Mouse (Mus musculus): Measurements from ENCODE around the gene Vmn1r77. TPM values are rescaled to one million over a fixed set of nuclear protein-coding genes. Genes with fewer than 3 reads are reported as not detected.

The Vmn1r77 gene
- not detected for total RNA-seq (2023)

GRCm38 (mm10) chr7:12036452-12036851 is at the start of gene Vmn1r77:
TSS of gene Vmn1r77 (plus strand) at chr7:12036752.

Other genes starting within 250 kb of the Vmn1r77 start
- not detected for gene Vmn1r74, start 202.8 kb upstream of the Vmn1r77 start, total RNA-seq (2023)
- not detected for gene Vmn1r75, start 162.1 kb upstream of the Vmn1r77 start, total RNA-seq (2023)
- not detected for gene Vmn1r76, start 98.5 kb upstream of the Vmn1r77 start, total RNA-seq (2023)
- gene Vmn1r78, start 113.5 kb downstream of the Vmn1r77 start, total RNA-seq (2023), result not detected
- gene Vmn1r79, start 134.5 kb downstream of the Vmn1r77 start, total RNA-seq (2023), result not detected
- not detected for gene Vmn1r80, start 152.5 kb downstream of the Vmn1r77 start, total RNA-seq (2023)
- not detected for gene Vmn1r81, start 231.5 kb downstream of the Vmn1r77 start, total RNA-seq (2023)

All from monocyte, adult 59 days (primary cell).